Mouse (Mus musculus): ENCODE data around the gene Glis3. TPM values are rescaled to one million over a fixed set of nuclear protein-coding genes. Genes with fewer than 3 reads are reported as not detected.

Gene Glis3
- polyA plus RNA-seq, 1 experiment: 0.06 TPM

DNA sequence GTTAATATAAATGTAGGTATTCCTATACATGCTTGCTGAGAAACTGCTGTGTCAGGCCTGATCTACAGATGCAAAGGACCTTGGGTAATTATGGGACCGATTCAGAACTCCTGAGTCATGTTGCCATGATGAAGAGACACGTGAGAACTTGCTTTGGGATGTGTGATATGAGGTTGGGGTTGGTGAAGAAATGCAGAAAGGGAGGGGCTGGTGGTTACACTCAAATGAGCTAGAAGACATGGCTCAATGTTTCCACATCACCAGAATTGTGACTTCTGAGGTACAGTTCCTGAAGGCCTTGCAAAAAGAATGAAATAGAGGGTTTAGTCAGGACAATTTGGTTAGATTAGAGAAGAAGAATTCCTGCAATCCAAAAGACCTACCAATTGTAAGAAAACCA is 405.4 kb downstream of the Glis3 start:
- Histone ChIP-seq H3K9me3 (peaks cover 13% of the 10 kb centered on the region; the same call in 1 of the 2 replicates), H3K36me3 (replicated peaks; ENCODE audit: low read length) (no peaks in the 10 kb centered on the region), H3K27me3 (replicated peaks) (no peaks in the 10 kb centered on the region), H3K4me1 (no peaks in the 10 kb centered on the region), H3K4me3 (replicated peaks) (no peak overlapping the region)
- TF ChIP-seq FLI1 (IDR thresholded peaks at IDR 0.05; ENCODE audit: low read length) (no peak), GATA1 (IDR thresholded peaks at IDR 0.05; ENCODE audit: borderline replicate concordance, low read length) (no peak)

DNA sequence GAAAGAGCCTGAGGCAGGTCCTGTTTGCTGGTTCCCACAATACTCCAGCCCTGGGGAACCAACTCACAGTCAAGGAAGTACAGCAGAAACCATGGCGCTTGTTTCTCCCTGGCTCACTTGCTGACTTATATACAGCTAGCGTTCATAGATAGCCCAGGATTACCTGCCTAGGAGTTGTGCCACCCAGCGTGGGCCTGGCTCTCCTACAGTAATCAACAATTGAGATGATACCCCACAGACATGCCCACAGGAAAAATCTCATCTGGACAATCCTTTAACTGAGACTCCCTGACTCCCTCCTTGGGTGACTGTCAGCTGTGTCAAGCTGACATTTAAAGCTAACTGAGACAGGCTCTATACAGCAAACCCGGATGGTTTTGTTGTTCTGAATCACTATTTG is 405.9 kb downstream of the Glis3 start:
- TF ChIP-seq FLI1 (IDR thresholded peaks at IDR 0.05; ENCODE audit: low read length) (no peak), GATA1 (IDR thresholded peaks at IDR 0.05; ENCODE audit: borderline replicate concordance, low read length) (no peak)
- Histone ChIP-seq H3K4me1 (no peaks in the 10 kb centered on the region), H3K4me3 (replicated peaks) (no peak overlapping the region), H3K9me3 (peaks cover 9% of the 10 kb centered on the region; the same call in 1 of the 2 replicates), H3K27me3 (replicated peaks) (no peaks in the 10 kb centered on the region), H3K36me3 (replicated peaks; ENCODE audit: low read length) (no peaks in the 10 kb centered on the region)

GRCm38 (mm10) chr19:28266850-28267249 is 413.0 kb downstream of the Glis3 start:
- no peaks in the 10 kb centered on the region for H3K36me3 ChIP-seq (replicated peaks; ENCODE audit: low read length)
- no peaks in the 10 kb centered on the region for H3K4me1 ChIP-seq
- no peaks in the 10 kb centered on the region for H3K27me3 ChIP-seq (replicated peaks)
- TF ChIP-seq GATA1 (IDR thresholded peaks at IDR 0.05; ENCODE audit: borderline replicate concordance, low read length): no peak
- TF ChIP-seq FLI1 (IDR thresholded peaks at IDR 0.05; ENCODE audit: low read length): no peak
- peaks cover 18% of the 10 kb centered on the region for H3K9me3 ChIP-seq
- H3K4me3 ChIP-seq (replicated peaks): no peak overlapping the region

DNA sequence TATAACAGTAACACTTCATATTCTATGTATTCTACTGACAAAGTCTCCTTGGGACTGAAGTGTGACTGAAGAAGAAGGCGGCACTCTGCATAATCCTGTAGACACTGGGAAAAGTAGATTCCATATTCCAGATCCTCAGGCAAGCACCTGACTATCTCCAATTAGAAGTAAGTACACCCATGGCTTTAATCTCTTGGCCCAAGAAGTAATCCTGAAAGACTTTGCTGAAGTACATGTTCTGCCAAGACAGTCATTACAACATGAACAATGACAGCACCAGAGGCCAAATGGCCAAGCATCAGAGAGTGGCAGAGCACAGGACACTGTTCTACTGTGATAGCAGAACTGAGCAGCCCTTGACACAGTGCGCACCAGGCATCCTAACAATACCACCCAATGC is 414.1 kb downstream of the Glis3 start:
- H3K27me3 ChIP-seq (replicated peaks): no peaks in the 10 kb centered on the region
- TF ChIP-seq GATA1 (IDR thresholded peaks at IDR 0.05; ENCODE audit: borderline replicate concordance, low read length) (no peak), FLI1 (IDR thresholded peaks at IDR 0.05; ENCODE audit: low read length) (no peak)
- no peak overlapping the region for H3K4me3 ChIP-seq (replicated peaks)
- H3K9me3 ChIP-seq: peaks cover 18% of the 10 kb centered on the region
- no peaks in the 10 kb centered on the region for H3K4me1 ChIP-seq
- no peaks in the 10 kb centered on the region for H3K36me3 ChIP-seq (replicated peaks; ENCODE audit: low read length)

DNA sequence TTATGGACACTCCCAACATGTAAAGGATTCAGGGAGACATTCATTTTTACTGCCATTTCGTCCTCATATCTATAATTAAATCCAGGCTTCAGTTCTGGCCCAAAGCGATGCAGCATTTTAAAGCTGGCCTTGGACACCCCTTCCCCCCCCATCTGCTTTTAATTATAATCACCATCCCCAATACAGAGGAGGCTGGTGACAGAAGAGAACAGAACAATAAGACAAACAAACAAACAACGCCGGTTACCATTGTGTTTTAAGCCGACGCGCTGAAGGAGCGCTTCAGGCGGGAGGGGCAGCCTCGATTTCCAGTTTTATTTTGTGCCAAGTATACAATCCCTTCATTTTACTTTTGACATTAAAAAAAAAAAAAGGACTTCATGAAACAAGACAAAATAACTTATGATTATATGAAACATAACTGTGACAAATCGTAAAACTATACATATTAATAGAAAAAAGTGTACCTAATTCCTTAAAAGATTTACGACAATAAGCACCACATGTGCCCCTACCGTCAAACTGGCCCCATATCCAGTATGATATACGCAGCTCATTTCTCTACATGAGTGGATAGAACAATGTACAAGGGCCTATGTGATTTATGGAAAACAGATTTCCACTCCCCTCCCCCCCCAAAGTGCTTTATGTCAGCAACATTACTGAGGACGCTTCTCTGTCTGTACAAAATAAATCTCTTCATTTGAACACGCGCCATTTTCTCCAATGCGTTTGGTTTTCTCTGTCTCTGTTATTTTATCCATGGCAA is 420.8 kb downstream of the Glis3 start:
- H3K4me1 ChIP-seq: no peaks in the 10 kb centered on the region
- no peak for TF ChIP-seq FLI1 (IDR thresholded peaks at IDR 0.05; ENCODE audit: low read length)
- no peak for TF ChIP-seq GATA1 (IDR thresholded peaks at IDR 0.05; ENCODE audit: borderline replicate concordance, low read length)

DNA sequence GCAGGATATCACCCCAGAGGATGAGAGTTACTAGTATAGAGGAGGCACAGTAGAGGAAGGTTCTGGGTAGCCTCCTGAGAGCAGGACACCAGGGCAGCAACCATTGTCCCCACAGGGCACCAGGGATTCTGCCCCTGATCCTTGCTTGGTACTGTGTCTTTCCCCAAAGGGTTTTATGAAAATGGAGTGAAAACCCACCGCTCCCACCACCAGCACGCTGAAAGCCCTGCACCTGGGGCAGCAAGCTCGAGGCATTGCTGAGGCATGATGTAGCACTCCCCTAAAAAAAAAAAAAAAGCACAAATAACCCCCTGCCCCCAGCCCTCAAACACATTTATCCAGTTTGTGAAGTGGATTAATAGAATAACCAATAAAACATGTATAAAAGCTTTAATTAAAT is 421.4 kb downstream of the Glis3 start:
- H3K36me3 ChIP-seq (replicated peaks; ENCODE audit: low read length): no peaks in the 10 kb centered on the region
- TF ChIP-seq FLI1 (IDR thresholded peaks at IDR 0.05; ENCODE audit: low read length): no peak
- no peak for TF ChIP-seq GATA1 (IDR thresholded peaks at IDR 0.05; ENCODE audit: borderline replicate concordance, low read length)
- H3K4me3 ChIP-seq (replicated peaks): no peak overlapping the region

More for the DNA sequence above, 420.8 kb downstream of the Glis3 start:
- H3K27me3 ChIP-seq (replicated peaks): no peaks in the 10 kb centered on the region
- H3K4me3 ChIP-seq (replicated peaks): no peak overlapping the region
- no peaks in the 10 kb centered on the region for H3K36me3 ChIP-seq (replicated peaks; ENCODE audit: low read length)
- peaks cover 18% of the 10 kb centered on the region for H3K9me3 ChIP-seq

DNA sequence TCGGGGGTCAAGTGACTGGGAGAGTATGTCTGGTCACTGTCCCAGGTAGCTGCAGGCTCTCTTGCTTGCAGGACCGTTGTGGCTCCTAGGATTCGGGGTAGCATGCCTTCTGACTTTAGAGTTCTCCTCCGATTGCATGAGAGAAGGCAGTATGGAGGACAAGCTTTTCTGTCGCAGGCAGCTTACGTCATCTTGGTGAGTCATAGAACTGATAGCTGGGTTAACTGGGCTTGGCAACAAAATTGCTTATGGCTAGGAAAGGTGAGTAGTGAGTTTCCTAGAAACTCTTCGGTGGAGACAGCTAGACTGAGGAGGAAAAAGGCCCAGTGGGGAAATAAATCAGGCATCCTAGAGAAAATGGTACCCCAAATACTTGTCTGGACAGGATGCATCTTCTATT is 432.5 kb downstream of the Glis3 start:
- no peak overlapping the region for H3K4me3 ChIP-seq (replicated peaks)
- H3K4me1 ChIP-seq: no peaks in the 10 kb centered on the region
- H3K9me3 ChIP-seq: peaks cover 1% of the 10 kb centered on the region; the same call in 1 of the 2 replicates
- TF ChIP-seq GATA1 (IDR thresholded peaks at IDR 0.05; ENCODE audit: borderline replicate concordance, low read length) (no peak), FLI1 (IDR thresholded peaks at IDR 0.05; ENCODE audit: low read length) (no peak)
- H3K27me3 ChIP-seq (replicated peaks): no peaks in the 10 kb centered on the region
- H3K36me3 ChIP-seq (replicated peaks; ENCODE audit: low read length): no peaks in the 10 kb centered on the region

More for the DNA sequence above, 421.4 kb downstream of the Glis3 start:
- Histone ChIP-seq H3K9me3 (peaks cover 15% of the 10 kb centered on the region), H3K27me3 (replicated peaks) (no peaks in the 10 kb centered on the region), H3K4me1 (no peaks in the 10 kb centered on the region)

GRCm38 (mm10) chr19:28246186-28246585 is 433.7 kb downstream of the Glis3 start:
- no peaks in the 10 kb centered on the region for H3K4me1 ChIP-seq
- H3K4me3 ChIP-seq (replicated peaks): no peak overlapping the region
- TF ChIP-seq GATA1 (IDR thresholded peaks at IDR 0.05; ENCODE audit: borderline replicate concordance, low read length) (no peak), FLI1 (IDR thresholded peaks at IDR 0.05; ENCODE audit: low read length) (no peak)
- H3K36me3 ChIP-seq (replicated peaks; ENCODE audit: low read length): no peaks in the 10 kb centered on the region
- H3K9me3 ChIP-seq: peaks cover 3% of the 10 kb centered on the region; the same call in 1 of the 2 replicates
- no peaks in the 10 kb centered on the region for H3K27me3 ChIP-seq (replicated peaks)

- Histone ChIP-seq H3K4me1 (no peaks in the 10 kb centered on the region), H3K36me3 (replicated peaks; ENCODE audit: low read length) (no peaks in the 10 kb centered on the region), H3K9me3 (peaks cover 17% of the 10 kb centered on the region; the same call in 1 of the 2 replicates), H3K4me3 (replicated peaks) (no peak overlapping the region), H3K27me3 (replicated peaks) (no peaks in the 10 kb centered on the region)
- TF ChIP-seq GATA1 (IDR thresholded peaks at IDR 0.05; ENCODE audit: borderline replicate concordance, low read length): no peak
- TF ChIP-seq FLI1 (IDR thresholded peaks at IDR 0.05; ENCODE audit: low read length): no peak
Measured at GRCm38 (mm10) chr19:28238073-28238472, 441.8 kb downstream of the Glis3 start.

GRCm38 (mm10) chr19:28237621-28238020 is 442.3 kb downstream of the Glis3 start:
- no peak for TF ChIP-seq GATA1 (IDR thresholded peaks at IDR 0.05; ENCODE audit: borderline replicate concordance, low read length)
- TF ChIP-seq FLI1 (IDR thresholded peaks at IDR 0.05; ENCODE audit: low read length): no peak
- H3K27me3 ChIP-seq (replicated peaks): no peaks in the 10 kb centered on the region
- H3K4me1 ChIP-seq: no peaks in the 10 kb centered on the region
- no peak overlapping the region for H3K4me3 ChIP-seq (replicated peaks)
- H3K9me3 ChIP-seq: peaks cover 17% of the 10 kb centered on the region; the same call in 1 of the 2 replicates
- no peaks in the 10 kb centered on the region for H3K36me3 ChIP-seq (replicated peaks; ENCODE audit: low read length)
